Mouse (Mus musculus) left cerebral cortex, adult 2 months (tissue): ENCODE data around the gene Ncmap. TPM values are rescaled to one million over a fixed set of nuclear protein-coding genes. Genes with fewer than 3 reads are reported as not detected.

Experiments used
- DNase-seq, 2 experiments: peaks; one replicate each; pipeline ENCODE4 v3.0.0; 2021 to 2022; ENCODE audit warnings: low spot score in 2 of 2, mixed read lengths in 1 of 2; ENCODE audit errors: extremely low spot score in 1 of 2
- H3K27ac ChIP-seq: fragments of 200-600 bp; 2 replicates; pipeline ENCODE4 v1.8.1; 2022
- H3K4me3 ChIP-seq: fragments of 200-600 bp; 2 replicates; pipeline ENCODE4 v1.8.1; 2022
- CTCF ChIP-seq: fragments of 200-600 bp; IDR thresholded peaks from 2 replicates; pipeline ENCODE4 v1.8.1; 2022; ENCODE audit warnings: antibody characterized with exemption, mild to moderate bottlenecking, moderate library complexity
- intact Hi-C: fragments of 180-260 bp; cut with DNase I; formaldehyde crosslinking; loops from one replicate; pipeline ENCODE4 v1.15.1; 2025
- long read RNA-seq, 2 experiments: library from polyadenylated mRNA; stranded (forward); transcript quantifications; one replicate each; pipeline ENCODE4 v2.0.0; 2021; ENCODE audit warnings: borderline mapping rate in 2 of 2
- total RNA-seq, 2 experiments: library from RNA; stranded (reverse); gene quantifications; 2 replicates each; pipeline ENCODE4 v1.2.3; 2021

Gene Ncmap
- total RNA-seq = 1 to 10 TPM in 1 of 2 experiments, under 1 TPM in 1; 0.65 to 1.6 TPM
- long read RNA-seq, experiment 1, partial matches to known transcripts = 0 of 1 reads
- long read RNA-seq, experiment 1, other reads (novel, unspliced or antisense) = 1 of 1 reads
- long read RNA-seq, experiment 2 = 0 reads

DNA sequence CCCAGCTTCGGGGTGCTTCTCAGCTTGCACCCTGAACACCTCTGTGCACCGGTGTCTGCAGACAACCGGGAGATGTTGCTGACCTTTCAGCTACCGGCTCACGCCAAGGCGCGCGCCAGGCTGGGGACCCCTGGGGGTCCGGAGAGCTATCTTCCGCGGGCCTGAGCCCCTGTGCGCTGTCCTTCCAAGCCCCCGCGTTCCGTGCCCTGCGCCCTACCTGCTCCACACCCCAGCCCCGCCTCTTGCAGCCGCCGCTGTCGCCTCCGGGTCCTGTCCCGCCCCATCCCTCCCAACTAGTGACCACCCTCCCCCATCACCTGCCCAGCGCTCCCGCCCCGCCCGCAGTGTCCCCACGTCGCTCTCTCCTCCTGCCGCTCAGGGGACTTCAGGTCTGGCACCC is at the start of gene Ncmap:
TSS of gene Ncmap (minus strand) at position 237 of the 400 bp plus-strand sequence.
- intact Hi-C loops = no loop called here
- Histone ChIP-seq H3K4me3 (no peak within 1 kb of the TSS), H3K27ac (no peak within 1 kb of the TSS)
- no peak for DNase-seq
- TF ChIP-seq CTCF = no peak

DNA sequence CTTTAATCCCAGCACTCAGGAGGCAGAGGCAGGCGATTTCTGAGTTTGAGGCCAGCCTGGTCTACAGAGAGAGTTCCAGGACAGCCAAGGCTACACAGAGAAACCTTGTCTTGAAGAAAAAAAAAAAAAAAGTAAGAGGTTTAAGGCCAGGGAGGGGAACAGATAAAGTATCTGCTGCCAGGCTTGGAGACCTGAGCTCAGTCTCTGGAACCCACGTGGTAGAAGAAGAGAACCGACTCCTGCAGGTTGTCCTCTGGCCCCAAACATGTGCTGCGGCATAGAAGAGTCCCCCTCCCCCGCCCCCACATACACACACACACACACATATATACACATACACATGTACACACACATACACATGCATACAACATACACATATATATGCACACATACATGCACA is 44.4 kb upstream of the Ncmap start:
- intact Hi-C loops = no loop called here
- no peak overlapping the region for H3K27ac ChIP-seq
- no peak for DNase-seq
- no peak for TF ChIP-seq CTCF
- H3K4me3 ChIP-seq = no peak overlapping the region

DNA sequence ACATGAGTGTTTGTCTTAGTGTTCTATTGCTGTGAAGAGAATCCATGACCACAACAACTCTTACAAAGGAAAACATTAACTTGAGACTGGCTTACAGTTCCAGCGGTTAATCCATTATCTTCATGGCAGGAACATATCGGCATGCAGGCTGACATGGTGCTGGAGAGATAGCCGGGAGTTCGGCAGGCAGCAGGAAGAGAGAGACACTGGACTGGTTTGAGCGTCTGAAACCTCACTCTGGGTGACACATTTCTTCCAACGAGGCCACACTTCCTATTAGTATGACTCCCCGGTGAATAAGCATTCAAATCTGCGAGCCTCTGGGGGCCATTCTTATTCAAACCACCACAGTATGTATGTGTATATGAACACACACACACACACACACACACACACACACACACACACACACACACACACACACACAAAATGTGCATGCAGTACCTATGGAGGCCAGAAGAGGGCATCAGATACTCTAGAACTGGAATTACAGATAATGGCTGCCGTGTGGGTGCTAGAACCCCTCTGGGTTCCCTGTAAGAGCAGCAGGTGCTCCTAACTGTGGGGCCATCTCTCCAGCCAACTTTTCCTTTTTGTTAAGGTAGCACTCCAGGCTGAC is 42.0 kb upstream of the Ncmap start:
- Histone ChIP-seq H3K4me3 (no peak overlapping the region), H3K27ac (no peak overlapping the region)
- intact Hi-C loops = no loop called here
- peak; percentile 21 for TF ChIP-seq CTCF
- DNase-seq = no peak

DNA sequence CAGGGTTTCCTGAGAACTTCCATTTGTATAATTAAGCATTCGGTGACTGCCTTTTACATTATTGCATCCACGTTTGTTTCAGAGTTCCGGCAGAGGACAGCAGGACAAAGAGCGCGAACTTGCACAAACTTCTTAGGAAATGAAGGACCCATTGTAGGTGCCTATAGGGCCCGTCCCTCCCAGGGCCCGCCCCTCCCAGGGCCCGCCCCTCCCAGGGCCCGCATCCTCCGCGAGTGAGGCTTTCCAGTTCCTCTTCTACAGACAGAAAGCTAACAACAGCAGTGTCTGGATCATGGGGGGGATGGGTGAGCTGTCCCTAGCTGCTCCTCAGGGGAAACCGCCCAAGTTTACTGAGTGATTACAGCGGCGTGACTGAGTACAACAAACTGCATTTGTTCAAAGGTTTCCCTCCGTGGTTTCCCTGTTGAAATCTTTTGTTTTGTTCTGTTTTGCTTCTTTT is 41.2 kb upstream of the Ncmap start:
- Histone ChIP-seq H3K4me3 (no peak overlapping the region), H3K27ac (no peak overlapping the region)
- TF ChIP-seq CTCF = no peak
- no peak for DNase-seq
- intact Hi-C loops = no loop called here

DNA sequence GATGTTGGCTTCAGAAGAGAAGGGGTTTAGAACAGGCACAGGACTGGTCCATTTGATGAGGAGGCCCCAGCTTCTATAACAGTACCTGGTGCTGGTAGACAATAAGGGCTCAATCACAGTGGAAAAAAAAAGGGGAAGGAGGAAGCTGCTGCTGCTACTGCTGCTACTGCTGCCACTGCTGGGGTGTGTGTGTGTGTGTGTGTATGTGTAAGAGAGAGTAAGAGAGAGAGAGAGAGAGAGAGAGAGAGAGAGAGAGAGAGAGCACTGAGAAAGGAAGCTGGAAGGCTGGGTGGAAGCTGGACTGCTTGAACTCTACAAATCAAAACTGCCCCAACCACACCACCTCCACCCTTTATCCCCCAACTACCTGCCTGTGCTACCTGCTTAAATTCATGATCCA is 39.9 kb upstream of the Ncmap start:
- no peak overlapping the region for H3K27ac ChIP-seq
- no peak for DNase-seq
- intact Hi-C loops = no loop called here
- no peak for TF ChIP-seq CTCF
- H3K4me3 ChIP-seq = no peak overlapping the region

DNA sequence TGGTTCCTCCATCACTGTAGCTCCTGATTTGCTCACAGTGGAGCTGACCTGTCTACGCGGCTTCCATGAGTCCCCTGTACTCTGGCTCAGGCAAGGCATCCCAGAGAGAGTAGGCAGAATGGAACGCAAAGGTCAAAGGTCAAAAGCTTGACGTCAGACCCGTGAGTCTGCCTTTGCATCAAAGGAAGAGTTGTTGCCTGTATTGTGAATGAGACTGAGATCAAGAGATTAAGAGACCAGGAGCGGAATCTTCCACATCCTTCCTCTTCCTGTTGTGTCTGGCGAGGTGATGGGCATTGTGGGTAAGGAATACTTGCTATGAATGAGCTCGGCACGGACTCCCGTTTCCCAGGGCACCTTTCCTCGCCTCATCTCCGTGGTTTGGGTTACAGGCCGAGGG is 38.3 kb upstream of the Ncmap start:
- TF ChIP-seq CTCF = no peak
- H3K4me3 ChIP-seq = no peak overlapping the region
- intact Hi-C loops = no loop called here
- DNase-seq = no peak
- H3K27ac ChIP-seq = no peak overlapping the region

DNA sequence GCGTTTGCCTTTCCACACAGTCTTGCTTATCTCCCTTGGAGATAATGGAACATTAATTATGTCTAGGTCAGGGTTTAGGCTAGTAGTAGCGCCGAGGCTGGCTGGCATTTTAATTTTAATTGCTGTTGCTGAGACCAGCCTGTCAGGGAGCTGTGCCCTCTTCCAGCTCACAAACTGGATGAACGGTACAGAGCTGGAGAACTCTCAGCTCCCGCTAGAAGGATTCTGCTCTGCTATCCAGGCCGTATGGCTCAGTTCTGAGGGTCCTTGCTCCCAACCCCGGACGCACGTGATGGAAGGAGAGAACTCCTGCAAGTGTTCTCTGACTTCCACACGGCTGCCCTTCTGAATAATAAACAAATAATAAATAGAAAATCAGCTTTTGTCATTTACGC is 36.4 kb upstream of the Ncmap start:
- TF ChIP-seq CTCF = no peak
- intact Hi-C loops = loop anchor here (2.0 kb wide), 1 partner anchor 60 kb away; the partner anchor contains the start of genes Nipal3 and Stpg1

DNA sequence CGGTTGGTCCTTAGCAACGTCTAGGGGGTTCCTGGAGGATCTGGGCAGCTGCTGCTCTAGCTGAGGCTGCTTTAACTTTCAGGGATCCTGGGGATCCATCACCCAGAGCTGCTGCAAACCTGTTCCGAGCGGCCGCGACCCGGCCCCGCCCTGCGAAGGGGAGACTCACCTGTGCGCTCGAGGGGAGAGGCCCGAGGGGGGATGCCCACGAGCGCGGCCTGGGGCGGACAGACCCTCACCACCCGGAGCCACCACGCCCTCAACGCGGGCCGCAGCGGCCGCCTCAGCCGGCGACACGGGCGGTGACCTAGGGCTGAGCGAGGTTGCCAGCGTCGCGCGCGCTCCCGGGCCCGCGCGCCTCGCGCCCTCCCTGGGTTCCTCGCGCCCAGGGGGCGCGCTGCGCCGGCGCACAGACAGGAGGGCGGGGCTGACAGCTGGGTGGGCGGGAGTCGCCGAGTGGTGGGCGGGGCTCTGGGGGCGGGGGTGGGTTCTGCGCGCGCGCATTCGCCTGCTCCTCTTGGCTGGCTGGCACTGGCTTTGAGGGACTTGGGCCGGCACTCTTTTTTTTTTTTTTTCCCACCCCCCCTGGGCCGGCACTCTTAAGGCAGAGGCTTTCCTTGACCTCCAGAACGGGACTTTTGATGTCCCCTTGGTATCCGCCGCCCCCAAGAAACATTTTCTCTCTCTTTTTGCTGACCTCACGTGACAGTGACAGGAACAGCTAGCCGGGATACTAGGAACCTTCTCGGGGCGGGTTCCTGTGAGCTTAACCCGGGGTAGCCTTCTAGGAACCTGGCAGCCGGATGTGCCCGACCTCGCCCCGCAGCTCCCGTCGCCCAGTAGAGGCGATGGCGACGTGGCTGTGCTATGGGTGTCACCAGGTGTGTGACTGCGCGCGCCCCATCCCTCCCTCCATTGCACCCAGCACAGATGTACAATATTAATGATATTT is 35.7 kb upstream of the Ncmap start, which contains the start of gene Rcan3:
TSS of gene Rcan3 (minus strand) at position 411 of the 952 bp plus-strand sequence.
- intact Hi-C loops = loop anchor here (2.0 kb wide), 1 partner anchor 61 kb away; the partner anchor contains the start of genes Nipal3 and Stpg1
- TF ChIP-seq CTCF = no peak; the same call in none of the 2 replicates
- H3K27ac ChIP-seq = peak within 1 kb of the TSS; percentile 80
- peak within 1 kb of the TSS; percentile 69 for H3K4me3 ChIP-seq
- peak; percentile 40 to 70 for DNase-seq

More for the DNA sequence above, 36.4 kb upstream of the Ncmap start:
- H3K4me3 ChIP-seq = peak overlapping the region; percentile 69
- peak overlapping the region; percentile 80 for H3K27ac ChIP-seq
- no peak for DNase-seq

DNA sequence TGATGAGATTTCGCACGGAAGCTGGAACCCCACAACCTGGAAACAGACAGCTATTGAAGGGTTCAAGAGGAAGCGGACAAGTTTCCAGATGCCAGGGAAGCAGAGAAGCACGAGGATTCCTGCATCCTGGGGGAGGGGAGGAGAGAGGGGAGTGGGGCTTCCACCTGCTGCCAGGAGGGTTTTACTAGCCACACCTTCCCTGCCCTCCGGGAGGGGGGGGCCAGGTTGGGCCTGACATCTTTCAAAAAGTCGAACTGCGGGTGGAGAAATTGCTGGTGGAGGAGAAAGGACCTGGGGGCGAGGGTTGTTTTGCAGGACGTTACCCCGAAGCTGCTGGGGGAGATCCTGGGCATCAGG is 35.0 kb upstream of the Ncmap start:
- no peak for DNase-seq
- Histone ChIP-seq H3K27ac (peak overlapping the region; percentile 70), H3K4me3 (peak overlapping the region; percentile 69)
- intact Hi-C loops = no loop called here
- TF ChIP-seq CTCF = no peak

DNA sequence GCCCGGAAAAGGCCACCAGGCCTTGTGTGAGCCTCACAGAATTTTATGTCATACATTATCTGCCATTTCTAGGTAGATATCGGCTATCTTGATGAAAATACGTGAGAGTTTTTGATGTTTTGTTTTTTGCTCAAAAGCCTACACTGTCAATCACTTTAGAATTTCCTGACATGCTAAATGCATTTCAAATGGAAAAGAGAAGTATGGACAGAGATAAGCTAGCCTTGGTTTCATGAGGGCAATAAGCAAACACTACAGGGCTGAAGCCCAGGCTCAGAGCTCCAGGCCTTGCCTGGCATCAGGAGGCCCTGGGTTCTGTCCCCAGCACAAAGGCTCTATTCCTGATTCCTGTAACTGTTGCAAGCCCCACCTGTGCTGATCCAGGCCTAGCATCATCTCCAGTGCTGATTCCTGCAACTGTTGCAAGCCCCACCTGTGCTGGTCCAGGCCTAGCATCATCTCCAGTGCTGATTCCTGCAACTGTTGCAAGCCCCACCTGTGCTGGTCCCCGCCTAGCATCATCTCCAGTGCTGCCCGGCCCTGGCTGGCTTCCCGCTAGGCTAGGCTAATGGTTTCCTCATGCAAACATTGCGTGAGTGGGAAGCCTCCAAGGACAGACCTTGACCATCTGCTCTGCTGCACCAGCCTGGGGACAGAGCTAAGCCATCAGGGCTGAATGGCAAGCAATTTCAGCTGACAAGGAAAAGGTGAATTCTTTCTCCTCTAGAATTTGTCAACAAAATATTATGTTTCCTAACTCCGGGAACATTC is 32.1 kb upstream of the Ncmap start:
- DNase-seq = no peak
- intact Hi-C loops = no loop called here
- no peak for TF ChIP-seq CTCF
- H3K4me3 ChIP-seq = no peak overlapping the region
- no peak overlapping the region for H3K27ac ChIP-seq

DNA sequence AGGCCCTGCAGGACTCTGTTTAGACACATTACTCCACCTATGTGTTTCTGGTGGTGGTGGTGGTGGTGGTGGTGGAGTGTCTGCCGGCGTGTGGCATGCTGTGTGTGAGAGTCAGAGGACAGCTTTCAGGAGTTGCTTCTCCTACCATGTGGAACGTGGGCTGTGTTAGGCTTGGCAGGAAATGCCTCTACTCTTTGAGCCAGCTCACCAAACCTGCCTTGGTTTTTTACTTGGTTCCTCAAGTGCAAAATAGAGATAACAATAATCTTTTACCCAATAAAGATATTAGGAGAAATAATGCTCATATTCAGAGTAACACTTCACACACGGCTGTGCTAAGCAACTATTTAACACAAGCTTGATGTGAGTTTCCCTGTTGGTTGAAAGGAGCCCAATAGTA is 31.4 kb upstream of the Ncmap start:
- no peak for TF ChIP-seq CTCF
- no peak overlapping the region for H3K27ac ChIP-seq
- no peak overlapping the region for H3K4me3 ChIP-seq
- intact Hi-C loops = no loop called here
- no peak for DNase-seq

DNA sequence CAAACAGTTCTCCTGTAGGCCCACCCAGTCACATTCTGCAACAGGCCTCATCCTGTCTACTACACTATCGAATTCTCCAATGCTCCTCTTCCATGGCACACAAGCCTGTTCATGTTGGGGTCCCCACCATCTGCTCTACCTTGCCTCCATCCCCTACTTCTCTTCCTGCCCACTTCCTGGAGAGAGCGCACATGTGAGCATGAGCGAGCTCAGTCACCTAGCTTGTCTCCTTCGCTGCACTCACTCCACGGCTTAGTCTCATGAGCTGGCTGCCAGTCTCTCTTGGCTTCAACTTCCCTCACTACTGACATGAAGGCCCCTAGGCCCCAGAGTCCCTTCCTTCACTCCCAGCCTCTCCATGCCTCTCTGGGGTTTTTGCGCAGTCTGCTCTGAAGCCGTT is 28.6 kb upstream of the Ncmap start:
- Histone ChIP-seq H3K4me3 (no peak overlapping the region), H3K27ac (no peak overlapping the region)
- intact Hi-C loops = no loop called here
- DNase-seq = no peak
- no peak for TF ChIP-seq CTCF
